Mouse (Mus musculus) cortical plate, adult 2 months (tissue): ENCODE data around the gene Kank1. TPM values are rescaled to one million over a fixed set of nuclear protein-coding genes. Genes with fewer than 3 reads are reported as not detected.

Experiments
- H3K27ac ChIP-seq: fragments of 200-500 bp; 2 replicates; pipeline ENCODE4 v1.5.1; 2012; ENCODE audit warnings: low read length, control low read depth, inconsistent platforms; ENCODE audit not compliant: insufficient read depth
- H3K4me1 ChIP-seq: fragments of 200-500 bp; 2 replicates; pipeline ENCODE4 v1.6.1; 2011; ENCODE audit warnings: low read length; ENCODE audit not compliant: control insufficient read depth, insufficient read depth
- H3K4me3 ChIP-seq: fragments of 200-500 bp; 2 replicates; pipeline ENCODE4 v1.5.1; 2011; ENCODE audit warnings: mild to moderate bottlenecking, low read length, control low read depth; ENCODE audit not compliant: insufficient read depth
- CTCF ChIP-seq: fragments of 200-500 bp; IDR thresholded peaks from 2 replicates; pipeline ENCODE4 v1.5.1; 2011; ENCODE audit warnings: mild to moderate bottlenecking, control low read depth, low read length; ENCODE audit not compliant: insufficient read depth; ENCODE audit errors: extremely low read depth
- POLR2A ChIP-seq: fragments of 200-500 bp; IDR thresholded peaks from 2 replicates; pipeline ENCODE4 v1.6.1; 2011; ENCODE audit warnings: mild to moderate bottlenecking, low read length, control low read depth; ENCODE audit not compliant: insufficient read depth; ENCODE audit errors: extremely low read depth
- polyA plus RNA-seq: library from polyadenylated mRNA; depleted of rRNA; stranded (reverse); fragments of >200 nt; gene quantifications from 2 replicates; pipeline ENCODE4 v1.2.3, GENCODE M21; 2012

Kank1 gene
- polyA plus RNA-seq, 1 experiment = 13.7 TPM

GRCm38 (mm10) chr19:25301189-25301588, 64.4 kb downstream of the Kank1 start:
- H3K27ac ChIP-seq = no peak overlapping the region
- TF ChIP-seq POLR2A (no peak), CTCF (no peak)
- no peaks in the 10 kb centered on the region for H3K4me1 ChIP-seq

GRCm38 (mm10) chr19:25306277-25306676, 69.5 kb downstream of the Kank1 start:
- 0 out of 2 replicates have a peak, but pooled peaks cover 3% of the 10 kb centered on the region for H3K4me1 ChIP-seq
- H3K4me3 ChIP-seq = no peak overlapping the region
- no peak for TF ChIP-seq CTCF
- no peak for TF ChIP-seq POLR2A
- no peak overlapping the region for H3K27ac ChIP-seq

More at GRCm38 (mm10) chr19:25301189-25301588, 64.4 kb downstream of the Kank1 start:
- H3K4me3 ChIP-seq = no peak overlapping the region

DNA sequence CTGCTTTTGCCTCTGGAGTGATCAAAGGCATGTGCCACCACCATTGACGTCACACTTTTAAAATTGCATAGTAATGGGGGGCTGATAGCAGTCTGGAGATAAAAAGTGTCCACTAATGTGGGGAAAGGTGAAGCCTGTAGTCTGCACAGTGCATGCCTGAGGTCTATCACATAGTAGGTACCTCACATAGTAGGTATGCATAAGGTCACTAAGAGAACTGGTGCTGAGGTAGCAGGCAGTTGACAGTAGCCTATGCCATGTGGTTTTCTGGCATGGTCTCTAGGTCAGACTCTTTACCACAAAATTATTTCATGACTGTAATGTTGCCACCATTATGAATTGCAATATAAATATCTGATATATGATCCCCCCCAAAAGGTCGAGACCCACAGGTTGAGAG, 71.4 kb downstream of the Kank1 start:
- TF ChIP-seq POLR2A = no peak
- no peak for TF ChIP-seq CTCF
- H3K4me1 ChIP-seq = 0 out of 2 replicates have a peak, but pooled peaks cover 3% of the 10 kb centered on the region
- H3K4me3 ChIP-seq = no peak overlapping the region
- no peak overlapping the region for H3K27ac ChIP-seq

DNA sequence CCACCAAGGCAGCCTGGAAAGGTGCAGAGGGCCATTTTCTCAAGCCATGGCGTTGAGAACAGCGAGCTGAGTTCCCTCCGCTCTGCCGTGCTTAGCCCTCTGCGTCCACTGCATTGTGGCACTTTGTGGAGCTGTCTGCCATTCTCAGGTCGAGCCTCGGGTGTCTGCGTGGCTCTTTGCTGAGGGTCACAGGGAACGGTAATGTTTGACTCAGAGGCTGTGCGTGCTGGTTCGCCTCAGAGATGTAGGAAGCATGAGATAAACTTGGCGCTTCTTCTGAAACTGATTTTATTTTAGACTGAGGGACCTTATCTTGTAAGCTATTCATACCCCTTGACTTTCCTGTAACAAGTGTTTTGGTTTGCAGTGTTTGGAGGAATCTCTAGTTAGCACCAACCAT, 72.0 kb downstream of the Kank1 start:
- 0 out of 2 replicates have a peak, but pooled peaks cover 3% of the 10 kb centered on the region for H3K4me1 ChIP-seq
- TF ChIP-seq CTCF (no peak), POLR2A (no peak)

GRCm38 (mm10) chr19:25310989-25311388, 74.2 kb downstream of the Kank1 start:
- Histone ChIP-seq H3K27ac (no peak overlapping the region), H3K4me1 (0 out of 2 replicates have a peak, but pooled peaks cover 3% of the 10 kb centered on the region), H3K4me3 (no peak overlapping the region)
- no peak for TF ChIP-seq POLR2A

More for the DNA sequence above, 72.0 kb downstream of the Kank1 start:
- Histone ChIP-seq H3K4me3 (no peak overlapping the region), H3K27ac (no peak overlapping the region)

DNA sequence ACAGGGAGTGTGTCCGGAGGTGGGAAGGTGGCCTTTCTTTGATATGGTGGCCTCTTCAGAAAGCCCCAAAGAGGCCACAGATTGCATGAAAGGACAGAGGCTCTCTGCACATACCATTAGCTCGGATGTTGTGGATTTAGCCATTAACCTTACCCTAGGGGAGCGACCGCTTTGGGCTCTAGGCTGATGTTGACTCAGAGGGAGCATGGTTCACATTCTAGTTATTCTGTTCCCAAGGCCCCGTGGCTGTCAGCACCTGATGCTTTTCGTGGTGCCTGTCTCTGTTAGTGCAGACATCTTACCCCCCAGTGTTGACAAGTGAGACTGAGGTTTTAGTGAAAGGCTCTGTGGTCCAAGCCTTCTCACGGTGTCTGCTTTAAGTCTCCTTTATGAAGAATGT, 74.9 kb downstream of the Kank1 start:
- TF ChIP-seq CTCF (no peak), POLR2A (no peak)
- H3K4me1 ChIP-seq = 0 out of 2 replicates have a peak, but pooled peaks cover 3% of the 10 kb centered on the region
- no peak overlapping the region for H3K4me3 ChIP-seq
- no peak overlapping the region for H3K27ac ChIP-seq

DNA sequence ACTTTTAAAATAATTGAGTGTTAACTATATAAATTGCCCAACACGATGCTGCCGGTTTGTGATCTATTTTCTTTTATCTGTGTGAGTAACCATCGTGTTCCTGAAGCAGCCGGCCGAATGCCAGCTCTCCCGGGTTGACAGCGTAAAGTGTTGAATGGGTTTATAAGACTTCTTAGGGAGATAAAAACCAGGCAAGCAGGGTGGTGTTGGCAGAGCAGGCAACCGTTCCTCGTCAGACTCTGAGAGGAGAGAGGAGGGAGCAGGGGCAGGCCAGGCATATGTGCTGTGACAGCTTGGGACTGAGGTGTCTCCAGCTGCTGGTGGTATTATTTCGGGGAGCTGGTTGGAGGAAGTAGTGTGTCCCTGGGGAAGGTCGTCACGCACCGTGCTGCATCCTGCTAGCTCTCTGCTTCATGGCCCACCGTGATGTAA, 78.7 kb downstream of the Kank1 start:
- H3K27ac ChIP-seq = no peak overlapping the region
- no peak for TF ChIP-seq CTCF
- no peak for TF ChIP-seq POLR2A
- no peak overlapping the region for H3K4me3 ChIP-seq
- H3K4me1 ChIP-seq = no peaks in the 10 kb centered on the region

DNA sequence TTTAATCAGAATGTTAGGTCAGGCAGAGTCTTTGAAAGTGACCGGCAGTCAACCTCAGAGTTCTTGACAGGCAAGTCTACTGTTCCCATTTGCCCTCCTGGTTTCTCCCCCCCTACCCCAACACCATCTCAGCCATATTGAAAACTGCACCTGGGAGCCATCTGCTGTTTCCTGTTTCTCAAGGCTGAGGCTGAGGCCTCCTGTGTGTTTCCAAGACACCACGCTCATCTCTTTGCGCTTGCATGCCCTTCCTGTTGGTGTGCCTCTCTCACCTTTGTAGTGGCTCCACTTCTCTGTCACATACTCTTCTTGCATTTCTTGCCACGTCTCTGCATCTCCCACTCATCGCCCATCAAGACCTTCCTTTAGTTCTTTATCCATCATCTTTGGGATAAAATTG, 79.2 kb downstream of the Kank1 start:
- no peak overlapping the region for H3K27ac ChIP-seq
- no peak overlapping the region for H3K4me3 ChIP-seq
- no peaks in the 10 kb centered on the region for H3K4me1 ChIP-seq
- TF ChIP-seq CTCF = no peak
- TF ChIP-seq POLR2A = no peak

- TF ChIP-seq CTCF = no peak
- no peak for TF ChIP-seq POLR2A
- Histone ChIP-seq H3K4me3 (no peak overlapping the region), H3K27ac (no peak overlapping the region), H3K4me1 (no peaks in the 10 kb centered on the region)
These were observed 87.5 kb downstream of the Kank1 start for GRCm38 (mm10) chr19:25324265-25324664.

GRCm38 (mm10) chr19:25325113-25326001, 88.6 kb downstream of the Kank1 start:
- Histone ChIP-seq H3K4me3 (no peak overlapping the region), H3K27ac (no peak overlapping the region), H3K4me1 (no peaks in the 10 kb centered on the region)
- TF ChIP-seq POLR2A (no peak), CTCF (no peak)
